Mouse (Mus musculus) layer of hippocampus, postnatal 14 days (tissue): ENCODE measurements at regions not wholly inside any gene's neighbourhood (a gene's known extent, or its start where the extent isn't known, plus 50 kb on each side); places are given as distances from the start of the nearest gene placed in this dataset.

ENCODE experiments used
- DNase-seq, 2 experiments: peaks; one replicate each; pipeline ENCODE4 v3.0.0; 2021 to 2022; ENCODE audit warnings: low spot score in 2 of 2, mixed read lengths in 1 of 2

DNA sequence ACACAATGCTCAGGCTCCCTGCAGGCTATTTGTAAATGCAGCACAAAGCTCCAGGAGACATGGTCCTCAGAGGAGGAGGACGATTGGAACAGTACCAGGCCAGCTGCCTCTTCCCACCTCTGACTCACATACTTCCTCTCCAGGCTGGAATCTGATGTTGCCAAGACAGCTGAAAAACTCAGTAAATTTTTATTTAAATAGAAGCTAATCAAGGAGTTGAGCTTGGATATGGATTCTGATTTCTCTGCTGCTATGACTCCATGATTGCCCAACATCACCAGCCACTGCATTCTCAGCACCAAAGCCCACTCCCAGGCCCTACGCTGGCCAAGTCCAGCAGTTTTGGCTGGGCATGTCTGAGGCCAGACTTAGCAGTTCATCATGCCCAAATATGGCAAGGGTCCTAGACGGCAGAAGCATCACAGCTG lies 282.8 kb upstream of the Mctp2 start:
- DNase-seq: no peak

DNA sequence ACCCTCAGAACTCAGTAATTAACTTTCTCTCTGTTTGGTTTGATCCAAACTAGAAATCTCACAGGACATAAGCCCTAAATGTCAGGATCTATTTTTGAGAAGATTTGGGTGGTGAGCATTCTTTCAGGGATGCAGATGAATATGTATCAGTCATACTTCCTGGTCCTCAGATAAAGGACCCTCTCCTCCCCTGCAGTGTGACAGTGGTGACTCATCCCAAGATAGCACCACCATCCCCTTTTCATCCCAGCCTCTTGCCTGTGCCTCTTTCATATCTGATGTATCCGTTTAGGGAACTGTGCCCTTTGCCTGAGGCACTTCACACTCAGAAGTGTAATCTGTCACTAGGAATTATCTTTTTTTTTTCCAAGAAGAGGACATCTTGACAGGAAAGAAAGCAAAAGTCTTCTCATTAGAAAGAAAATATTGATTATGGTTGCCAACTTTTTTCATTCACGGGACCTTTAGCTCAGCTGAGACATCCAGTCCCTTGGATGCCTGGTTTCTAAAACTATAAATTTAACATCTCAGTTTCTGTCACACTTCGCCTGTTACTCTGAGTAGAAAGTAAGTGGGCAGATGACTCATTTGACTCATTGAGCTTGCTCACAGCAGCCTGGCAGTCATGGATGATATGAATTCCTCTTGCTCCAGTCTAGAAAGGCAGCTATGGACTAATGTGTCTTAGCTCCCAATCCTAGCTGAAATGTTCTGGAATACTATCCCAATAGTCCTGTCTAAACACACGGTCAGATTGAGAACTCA lies 284.1 kb upstream of the Mctp2 start:
- DNase-seq: no peak

DNA sequence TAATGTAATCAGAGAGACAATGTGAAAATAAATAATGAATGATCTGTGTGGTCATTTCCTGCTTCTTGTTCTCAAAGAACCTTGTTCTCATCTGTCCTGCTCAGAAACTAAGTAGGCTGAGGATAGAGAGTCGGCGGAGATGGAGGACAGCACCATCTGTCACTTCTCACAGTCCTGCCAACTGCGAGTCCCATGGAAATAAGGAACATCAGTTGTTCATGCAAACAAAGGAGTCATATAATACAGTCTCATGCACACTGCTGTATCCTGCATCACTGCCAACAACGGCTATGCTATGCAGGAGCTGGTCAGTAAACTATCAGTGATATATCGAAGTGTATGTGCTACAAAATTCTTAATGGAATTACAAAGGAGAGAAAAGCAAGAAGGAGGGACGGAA lies 285.7 kb upstream of the Mctp2 start:
- DNase-seq: no peak

DNA sequence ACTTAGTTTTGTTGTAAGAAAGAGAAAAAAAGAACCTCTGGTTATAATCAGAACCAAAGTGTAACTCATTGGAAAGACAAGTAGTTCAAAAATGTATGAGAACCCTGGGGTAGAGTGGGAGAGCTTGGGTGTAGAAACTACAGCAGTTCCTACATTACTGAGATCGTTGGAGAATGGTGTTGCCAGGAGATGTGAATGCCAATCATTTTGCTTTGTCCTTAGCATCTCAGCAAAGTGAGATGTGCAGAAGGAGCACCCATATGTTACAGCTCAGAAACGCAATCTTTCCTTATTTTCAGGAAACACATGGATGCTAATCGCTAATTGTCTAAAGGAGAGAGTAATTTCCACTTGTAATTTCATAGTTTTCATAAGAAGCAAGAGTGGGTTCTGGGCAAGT lies 286.2 kb upstream of the Mctp2 start:
- peak in 1 of 2 experiments; percentile 64 for DNase-seq

DNA sequence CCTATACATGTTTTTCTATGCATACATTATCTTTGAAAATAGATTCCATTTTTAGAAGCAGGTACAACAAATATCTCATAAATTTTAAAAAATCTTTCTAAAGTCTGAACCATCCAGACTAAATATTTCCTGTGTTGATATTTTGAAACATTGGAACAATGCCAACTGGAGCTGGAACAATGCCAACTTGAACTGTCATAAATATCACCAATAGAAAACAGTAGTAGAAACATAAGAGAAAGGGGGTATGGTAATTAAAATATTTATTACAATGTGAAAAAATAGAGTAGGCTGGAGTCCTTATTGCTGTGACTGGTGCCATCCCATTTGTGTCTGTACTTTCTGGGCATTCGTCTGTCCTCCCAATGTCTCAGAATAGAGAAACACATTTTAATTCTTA lies 286.9 kb upstream of the Mctp2 start:
- DNase-seq: peak in 1 of 2 experiments; percentile 30

DNA sequence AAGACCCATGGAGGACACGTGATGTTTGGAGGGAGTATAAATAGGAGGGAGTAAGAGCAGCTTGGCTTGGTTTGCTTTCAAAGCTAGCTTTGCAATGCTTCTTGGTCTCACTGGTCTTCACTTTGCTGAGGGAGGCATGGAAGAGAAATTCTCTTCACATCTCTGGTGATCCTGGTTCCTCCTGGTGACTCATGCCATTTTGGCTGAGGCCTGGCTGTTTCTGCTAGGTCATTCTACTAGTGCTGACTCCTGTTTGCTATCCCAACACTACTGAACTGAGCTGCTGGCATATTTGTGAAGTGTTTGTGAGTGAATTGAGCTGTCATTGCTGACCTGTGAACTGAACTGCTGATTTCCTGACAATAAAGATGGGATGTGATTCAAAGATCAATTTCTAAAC lies 288.3 kb upstream of the Mctp2 start:
- DNase-seq: no peak

DNA sequence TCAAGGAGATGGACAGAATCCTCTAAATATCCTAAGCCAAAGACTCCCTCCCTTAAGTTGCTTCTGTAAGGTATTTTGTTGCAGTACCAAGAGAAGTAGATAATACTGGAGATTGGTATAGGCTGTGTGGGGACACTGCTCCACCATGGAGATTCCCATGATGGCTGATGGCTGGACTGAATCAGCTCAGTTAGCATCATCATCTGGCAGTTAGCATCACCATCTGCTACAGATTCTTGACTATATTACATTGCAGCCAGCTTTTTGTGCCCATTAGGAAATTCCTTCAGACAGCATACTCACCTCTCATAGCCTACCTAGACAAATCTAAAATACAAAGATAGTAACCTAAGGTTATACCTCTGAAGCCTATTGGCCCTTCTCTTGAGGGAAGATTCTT lies 290.6 kb upstream of the Mctp2 start:
- no peak for DNase-seq

DNA sequence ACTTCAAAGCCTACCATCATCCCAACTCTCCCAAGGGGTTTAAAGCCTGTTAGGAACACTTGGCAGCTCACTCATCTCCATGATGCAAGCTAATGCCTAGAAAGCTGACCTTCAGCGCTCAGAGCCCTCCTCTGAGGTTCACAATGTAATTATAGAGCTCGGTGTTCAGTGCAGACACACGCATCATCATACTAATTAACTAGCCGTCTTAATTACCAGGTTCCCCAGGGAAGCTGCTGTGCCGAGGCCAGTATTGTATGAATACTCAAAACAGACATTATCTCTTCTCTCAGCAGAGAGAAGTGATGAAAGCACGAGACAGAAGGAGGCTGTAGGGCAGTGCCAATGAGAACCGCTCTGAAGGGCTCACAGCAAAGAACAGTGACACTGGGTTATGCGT lies 295.5 kb upstream of the Mctp2 start:
- DNase-seq: no peak

DNA sequence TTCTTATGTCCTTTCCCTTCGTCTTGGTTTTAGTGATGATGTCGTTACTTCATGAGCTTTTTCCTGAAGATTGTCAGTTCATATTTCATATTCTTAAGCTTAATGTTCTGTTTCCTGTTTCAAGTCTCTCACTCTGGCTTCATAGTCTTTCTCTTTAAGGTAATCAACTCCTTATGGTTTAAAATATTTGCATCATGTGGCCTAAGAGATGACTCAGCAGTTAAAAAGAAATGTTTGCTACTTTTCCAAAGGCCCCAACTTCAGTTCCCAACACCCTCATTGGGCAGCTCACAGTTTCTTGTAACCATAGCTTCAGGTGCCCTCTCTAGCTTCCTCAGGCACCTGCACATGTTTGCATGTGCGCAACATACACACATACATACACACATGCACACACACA lies 303.4 kb upstream of the Mctp2 start:
- DNase-seq: no peak

DNA sequence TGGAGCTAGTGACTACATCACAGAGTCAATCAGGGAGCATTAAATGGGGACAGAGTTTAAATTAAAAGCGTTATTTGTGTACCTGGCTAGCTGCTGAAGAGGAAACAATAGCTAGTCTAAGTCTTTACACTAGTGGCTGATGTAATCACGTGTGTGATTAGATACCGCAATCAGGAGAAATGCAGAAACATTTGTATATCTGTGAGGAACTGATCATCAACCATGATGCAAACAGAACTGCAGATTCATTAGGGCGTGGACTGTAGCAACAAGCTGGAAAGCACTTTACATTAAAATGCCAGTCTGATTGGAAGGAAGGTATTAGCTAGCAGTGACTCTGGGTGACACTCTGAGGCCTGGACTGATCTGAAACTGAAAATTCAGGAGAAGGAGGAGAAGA lies 308.8 kb upstream of the Mctp2 start:
- no peak for DNase-seq

DNA sequence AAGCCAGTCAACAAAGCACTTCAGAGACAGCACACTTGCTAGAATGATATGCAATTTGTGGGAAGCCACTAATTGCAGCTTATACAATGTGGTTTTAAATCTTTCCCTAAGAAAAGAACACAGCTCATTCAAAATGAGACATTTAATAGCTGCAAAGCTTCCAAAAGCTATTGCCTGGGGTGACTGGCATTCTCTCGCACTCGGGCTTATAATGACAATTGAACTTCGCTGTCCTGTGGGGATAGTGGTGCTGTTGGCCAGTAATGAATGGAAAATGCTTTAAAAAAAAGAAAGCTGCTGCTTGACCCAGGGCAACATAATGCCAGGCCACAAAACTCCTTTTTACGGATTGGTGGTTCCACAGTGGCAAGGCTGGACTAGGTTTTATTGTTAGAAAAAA lies 321.0 kb upstream of the Mctp2 start:
- peak in 1 of 2 experiments; percentile 2 for DNase-seq

DNA sequence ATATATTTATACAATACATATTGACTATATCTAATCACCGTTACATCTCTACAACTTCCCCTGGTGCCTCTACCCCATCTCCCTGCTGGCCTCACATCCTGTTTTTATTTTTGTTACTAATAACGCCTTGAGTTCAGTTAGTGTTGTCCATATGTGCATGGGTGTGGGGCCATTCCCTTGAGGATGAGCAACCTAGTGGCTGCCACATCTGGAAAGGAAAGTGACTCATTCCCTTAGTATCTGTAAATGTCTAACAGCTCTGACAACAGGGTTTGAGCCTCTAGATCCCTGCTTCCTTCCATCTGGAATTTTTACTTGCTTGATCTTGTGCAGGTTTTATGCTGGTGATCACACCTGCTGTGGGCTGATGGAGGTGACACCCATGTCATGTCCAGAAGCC lies 333.2 kb upstream of the Mctp2 start:
- DNase-seq: no peak

DNA sequence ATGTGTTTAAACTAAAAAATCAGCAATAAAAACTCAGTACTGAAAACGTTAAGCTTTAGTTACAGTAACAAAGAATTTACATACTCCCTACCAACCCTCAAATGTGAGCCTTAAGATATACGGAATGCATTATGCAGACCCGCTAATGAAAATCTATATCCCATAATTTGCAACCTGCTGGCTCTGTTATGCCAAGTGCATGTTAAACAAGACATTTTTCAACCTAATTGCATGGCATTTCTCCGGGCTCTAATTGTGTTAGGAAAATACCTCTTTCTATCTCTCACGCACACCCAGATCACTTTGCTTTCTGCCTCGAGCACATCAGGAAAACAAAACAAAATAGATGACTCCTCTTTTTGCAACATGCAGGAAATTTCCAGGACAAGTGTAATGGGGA lies 368.6 kb upstream of the Mctp2 start:
- DNase-seq: no peak

DNA sequence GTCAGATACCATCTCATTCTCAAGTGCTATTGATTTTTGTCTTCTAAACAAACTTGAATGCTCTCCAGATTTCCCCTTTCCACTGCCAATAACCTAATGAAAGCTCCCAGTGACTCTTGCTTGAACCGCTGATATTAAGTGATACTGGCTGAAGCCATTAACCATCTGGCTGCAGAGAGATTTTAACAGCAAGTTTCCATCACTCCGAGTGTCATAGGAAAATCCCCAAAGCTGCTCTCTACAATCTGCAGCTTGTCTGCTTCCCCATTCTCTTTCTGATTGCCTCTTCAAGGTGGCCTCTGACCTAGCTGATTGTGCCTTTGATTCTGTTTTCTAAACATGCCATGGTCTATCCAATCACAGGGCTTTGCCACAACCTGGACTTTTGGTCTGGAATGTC lies 379.4 kb upstream of the Mctp2 start:
- no peak for DNase-seq

DNA sequence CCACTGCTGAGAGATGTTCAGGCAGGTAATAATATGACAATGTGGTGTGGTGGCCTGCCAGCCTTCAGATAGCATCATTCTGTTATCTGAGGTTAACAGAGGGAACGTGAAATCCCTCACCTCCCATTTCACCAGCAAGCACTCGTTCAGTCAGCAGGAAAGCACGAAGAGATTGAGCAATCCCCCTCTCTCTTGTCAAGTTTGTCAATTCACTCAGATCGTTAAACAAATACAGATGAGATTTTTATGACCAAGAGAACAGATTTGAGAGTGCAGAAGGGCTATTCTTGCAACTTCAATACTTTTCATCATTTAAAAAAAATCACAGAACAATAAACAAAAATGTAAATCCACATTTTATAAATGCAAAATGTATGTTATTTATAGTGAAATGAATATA lies 380.9 kb upstream of the Mctp2 start:
- no peak for DNase-seq

DNA sequence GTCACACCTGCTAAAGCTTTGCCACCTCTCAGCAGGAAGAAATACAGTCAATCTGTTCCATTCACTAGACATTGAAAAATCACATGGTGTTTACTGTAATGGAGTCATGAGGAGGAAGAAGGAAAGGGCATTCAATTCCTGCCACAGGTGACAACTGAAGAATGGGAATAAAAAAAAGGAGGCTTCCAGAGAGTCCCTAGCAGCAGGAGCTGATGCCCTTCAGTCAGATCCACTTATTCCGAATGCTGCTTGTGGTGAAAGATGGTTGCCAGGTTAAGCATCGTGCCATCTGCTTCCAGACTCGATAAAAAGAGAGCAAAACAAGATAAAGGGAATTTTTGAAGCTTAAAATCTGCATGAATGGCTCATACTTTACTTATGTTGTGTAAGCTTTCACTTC lies 385.0 kb upstream of the Mctp2 start:
- peak in 1 of 2 experiments; percentile 28 for DNase-seq

DNA sequence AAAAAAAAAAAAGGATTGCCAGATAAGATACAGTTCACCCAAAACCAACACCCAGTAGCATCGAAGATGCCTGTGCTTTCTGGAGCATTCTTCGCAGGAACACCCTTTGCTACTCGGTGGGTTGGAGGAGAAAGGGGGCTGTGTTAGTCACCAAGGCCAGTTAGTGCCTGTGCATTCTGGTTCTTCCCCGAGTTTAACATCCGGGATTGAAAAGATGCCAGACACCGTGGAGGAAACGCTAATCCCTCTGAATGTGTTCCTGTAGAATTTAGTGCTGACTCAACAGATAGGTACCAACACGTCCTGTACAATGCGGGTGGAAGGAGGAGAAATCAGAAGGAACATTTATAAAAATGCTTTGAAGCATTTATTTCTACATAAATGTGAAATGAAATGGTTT lies 385.5 kb upstream of the Mctp2 start:
- peak; percentile 8 to 14 for DNase-seq

DNA sequence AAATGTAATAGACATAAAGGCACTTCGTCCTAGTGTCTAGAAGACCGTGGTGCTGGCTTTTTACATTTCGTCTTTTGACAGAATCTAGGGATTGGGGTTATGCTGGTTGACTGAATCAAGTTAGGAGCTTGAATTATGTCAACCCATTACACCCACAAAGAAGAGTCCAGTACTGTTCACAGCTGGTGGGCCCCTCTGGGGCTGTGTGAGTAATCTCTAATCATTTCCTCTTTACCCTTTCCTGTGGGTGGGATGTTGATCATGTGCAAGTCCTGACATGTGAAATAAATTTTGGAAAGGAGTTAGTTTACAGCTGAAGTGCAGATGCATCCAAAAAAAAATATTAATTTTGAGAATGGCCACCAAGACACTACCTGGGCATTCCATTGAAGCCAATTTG lies 390.3 kb upstream of the Mctp2 start:
- DNase-seq: no peak

DNA sequence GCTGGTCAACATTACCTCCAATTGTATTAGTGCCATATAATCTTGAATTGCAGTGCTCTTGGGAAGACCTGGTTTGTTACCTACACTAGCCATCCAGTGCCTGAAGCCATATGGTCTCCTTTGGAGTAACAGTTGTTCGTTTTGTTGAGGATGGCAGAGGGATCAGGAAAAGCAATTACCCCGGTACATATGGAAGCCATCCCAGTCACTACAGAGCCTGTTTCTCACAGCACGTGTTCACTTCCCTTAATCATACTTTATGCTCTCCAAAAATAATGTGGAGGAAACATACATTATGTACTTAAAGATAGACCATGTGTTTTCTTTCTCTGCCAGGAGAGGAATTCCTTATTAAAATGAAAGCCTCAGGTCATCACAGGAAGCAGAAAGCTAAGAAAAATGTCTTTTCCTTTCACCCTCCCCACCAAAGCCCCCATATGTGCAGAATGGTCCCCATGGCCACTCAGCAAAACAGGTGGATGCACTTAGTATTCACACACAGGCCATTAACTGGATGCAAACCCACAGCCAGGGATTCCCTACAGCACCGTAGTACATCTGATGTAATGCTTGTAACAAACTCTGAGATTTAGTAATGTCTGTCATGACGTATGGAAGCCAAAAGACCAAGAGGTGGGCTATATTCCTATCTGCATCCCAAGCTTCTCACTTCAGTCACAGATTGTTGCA lies 397.4 kb upstream of the Mctp2 start:
- no peak for DNase-seq

DNA sequence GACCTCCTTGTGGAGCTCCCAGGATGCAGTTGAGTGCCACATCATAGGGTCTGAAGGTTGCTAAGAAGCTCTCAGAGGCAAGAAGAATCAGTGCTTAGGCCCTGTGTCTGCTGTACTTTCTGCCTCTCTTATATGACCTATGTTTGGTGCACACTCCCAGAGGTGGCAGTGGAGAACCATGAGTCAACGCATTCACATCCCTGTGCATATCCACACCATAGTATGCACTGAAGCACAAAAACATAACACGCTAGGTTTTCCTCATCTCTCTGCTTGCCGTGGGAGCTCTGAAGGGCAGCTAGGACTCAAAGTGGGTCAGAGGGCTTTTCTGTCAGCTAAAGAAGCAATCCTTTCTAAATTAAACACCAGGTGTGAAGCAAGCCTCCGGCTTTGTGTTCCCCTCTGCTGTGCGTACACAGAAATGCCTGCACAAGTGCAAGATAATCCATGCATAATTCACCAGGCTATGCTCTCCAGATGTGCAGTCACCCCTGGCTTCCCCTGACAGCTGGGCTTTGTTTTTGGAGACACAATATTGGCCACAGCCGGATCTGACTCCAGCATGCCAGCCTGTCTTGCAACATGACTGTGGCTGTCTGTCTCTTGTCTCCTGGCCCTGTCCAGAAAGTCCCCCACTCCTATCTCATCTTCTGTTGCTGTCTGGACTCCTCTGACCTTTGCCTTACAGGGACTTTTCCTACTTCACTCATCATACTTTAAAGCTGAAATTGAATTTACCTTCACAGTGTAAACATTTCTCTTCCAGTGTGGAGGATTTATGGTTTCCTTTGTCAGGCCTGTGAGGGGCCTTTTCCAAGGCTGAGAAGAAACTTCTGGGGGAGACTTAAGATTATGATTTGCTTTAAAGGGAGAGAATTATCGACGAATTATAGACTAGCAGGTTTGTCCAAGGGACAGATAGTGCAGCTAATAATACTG lies 405.1 kb upstream of the Mctp2 start:
- DNase-seq: no peak

DNA sequence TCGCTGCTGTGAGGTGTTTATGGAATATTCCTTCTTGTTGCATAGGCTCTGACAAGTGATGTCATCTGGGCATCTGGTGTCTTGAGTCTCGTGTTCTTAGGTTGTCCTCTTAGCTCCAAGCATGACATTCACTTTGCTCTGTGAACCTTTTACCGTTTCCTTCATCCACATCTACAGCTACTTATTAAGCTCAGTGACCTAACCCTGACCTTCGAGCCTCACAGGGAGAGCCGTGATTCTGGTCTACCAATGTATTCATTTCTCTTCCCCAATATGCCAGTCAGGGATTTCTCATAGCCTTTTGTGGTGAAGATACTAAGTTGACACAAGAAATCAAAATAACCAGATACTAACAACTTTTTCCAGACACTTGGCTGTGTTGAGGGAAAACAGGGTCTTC lies 409.0 kb upstream of the Mctp2 start:
- DNase-seq: no peak

DNA sequence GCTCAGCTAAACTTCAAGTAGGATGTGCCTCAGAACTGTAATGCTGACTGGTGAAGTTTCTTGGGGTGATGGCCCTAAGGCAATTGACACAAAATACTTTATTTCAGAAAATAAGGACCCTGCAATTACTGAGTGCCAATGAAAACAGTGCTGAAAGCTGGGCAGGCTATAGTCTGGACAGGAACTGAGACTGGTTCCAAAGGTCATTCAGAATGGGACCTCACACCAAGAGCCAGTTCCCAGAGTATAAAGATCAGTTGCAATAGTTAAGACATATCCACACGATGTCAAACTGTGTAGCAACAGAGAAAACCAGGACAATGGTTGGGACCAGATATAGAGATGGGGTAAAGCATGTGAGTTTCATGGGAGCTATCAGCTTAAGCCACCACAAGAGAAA lies 409.6 kb upstream of the Mctp2 start:
- DNase-seq: no peak
